Mouse (Mus musculus): ENCODE data around the gene C2cd2. TPM values are rescaled to one million over a fixed set of nuclear protein-coding genes. Genes with fewer than 3 reads are reported as not detected.
"Not testable (repeated sequence)": the region's sequence is repeated elsewhere in the genome, so short reads cannot be mapped to it uniquely, and the experiment has no call there.

C2cd2 gene
- polyA plus RNA-seq, 1 experiment = 13.8 TPM

GRCm38 (mm10) chr16:97946993-97947392, 15.4 kb downstream of the C2cd2 start:
- DNase-seq (ENCODE audit: low spot score) = not testable (repeated sequence)

- no peak for DNase-seq (ENCODE audit: low spot score)
These were observed 20.6 kb downstream of the C2cd2 start for GRCm38 (mm10) chr16:97941844-97942243.

GRCm38 (mm10) chr16:97940471-97940973, 21.9 kb downstream of the C2cd2 start:
- DNase-seq (ENCODE audit: low spot score) = no peak

- no peak for DNase-seq (ENCODE audit: low spot score)
These were observed 26.6 kb downstream of the C2cd2 start for GRCm38 (mm10) chr16:97935815-97936214.

- no peak for DNase-seq (ENCODE audit: low spot score)
These were observed 32.2 kb downstream of the C2cd2 start for GRCm38 (mm10) chr16:97930231-97930630.

GRCm38 (mm10) chr16:97929520-97929919, 32.9 kb downstream of the C2cd2 start:
- no peak for DNase-seq (ENCODE audit: low spot score)

- DNase-seq (ENCODE audit: low spot score) = no peak
These were observed 35.0 kb downstream of the C2cd2 start for GRCm38 (mm10) chr16:97927331-97927938.

GRCm38 (mm10) chr16:97926381-97926780, 36.0 kb downstream of the C2cd2 start:
- no peak for DNase-seq (ENCODE audit: low spot score)

GRCm38 (mm10) chr16:97925760-97926159, 36.6 kb downstream of the C2cd2 start:
- no peak for DNase-seq (ENCODE audit: low spot score)

- no peak for DNase-seq (ENCODE audit: low spot score)
These were observed 38.7 kb downstream of the C2cd2 start for GRCm38 (mm10) chr16:97923700-97924099.

GRCm38 (mm10) chr16:97922779-97923126, 39.6 kb downstream of the C2cd2 start:
- no peak for DNase-seq (ENCODE audit: low spot score)

- peak; percentile 91 for DNase-seq (ENCODE audit: low spot score)
These were observed 40.2 kb downstream of the C2cd2 start for GRCm38 (mm10) chr16:97921961-97922778.

- no peak for DNase-seq (ENCODE audit: low spot score)
These were observed 41.8 kb downstream of the C2cd2 start for GRCm38 (mm10) chr16:97920621-97921020.

- DNase-seq (ENCODE audit: low spot score) = no peak
These were observed 42.6 kb downstream of the C2cd2 start for GRCm38 (mm10) chr16:97919793-97920192.

- no peak for DNase-seq (ENCODE audit: low spot score)
These were observed 49.5 kb downstream of the C2cd2 start for GRCm38 (mm10) chr16:97912873-97913272.

- DNase-seq (ENCODE audit: low spot score) = no peak
These were observed 53.0 kb downstream of the C2cd2 start for GRCm38 (mm10) chr16:97909356-97909755.

- DNase-seq (ENCODE audit: low spot score) = no peak
These were observed 54.9 kb downstream of the C2cd2 start for GRCm38 (mm10) chr16:97907496-97907895.

GRCm38 (mm10) chr16:97906337-97906736, 56.1 kb downstream of the C2cd2 start:
- no peak for DNase-seq (ENCODE audit: low spot score)

GRCm38 (mm10) chr16:97905449-97905991, 56.9 kb downstream of the C2cd2 start:
- no peak for DNase-seq (ENCODE audit: low spot score)

- DNase-seq (ENCODE audit: low spot score) = no peak
These were observed 58.4 kb downstream of the C2cd2 start for GRCm38 (mm10) chr16:97904035-97904434.

- no peak for DNase-seq (ENCODE audit: low spot score)
These were observed 64.9 kb downstream of the C2cd2 start for GRCm38 (mm10) chr16:97897346-97898024.

GRCm38 (mm10) chr16:97887762-97888161, 74.6 kb downstream of the C2cd2 start:
- DNase-seq (ENCODE audit: low spot score) = no peak

Measured in urinary bladder, adult 2 months (tissue).